In the genomic region with DNA sequence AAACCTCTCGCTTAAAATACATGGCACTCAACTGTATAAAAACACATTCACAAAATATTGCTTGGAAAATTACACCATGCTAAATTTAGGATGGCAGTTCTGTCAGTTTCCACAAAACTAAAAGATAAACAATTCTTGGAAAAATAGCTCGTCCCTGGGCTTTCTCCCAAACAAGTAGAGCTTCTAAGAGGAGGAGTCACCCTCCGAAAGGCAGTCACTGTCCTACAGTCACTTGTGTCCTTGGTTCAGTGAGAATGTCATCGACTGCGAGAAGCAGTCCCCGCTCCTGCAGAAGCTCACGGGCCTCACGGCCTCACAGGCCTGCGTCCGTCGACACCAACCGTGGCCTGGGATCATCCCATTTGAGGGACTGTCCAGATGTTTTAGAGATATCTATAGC, we compare ENCODE assay signal across 16 mouse cellular contexts. TPM values are rescaled to one million over a fixed set of nuclear protein-coding genes. Genes with fewer than 3 reads are reported as not detected.
DNase-seq lines count a peak whose midpoint lies in the region; ATAC-seq and TF ChIP-seq lines count a peak whose summit lies in the region.
"Had no signal": no experiment of that assay in that cellular context is flagged by ENCODE, and none has a peak within 500 bp of the region (broad histone marks: within the 10 kb centered on the region; RNA-seq: fewer than 3 reads in every experiment).

No protein-coding gene starts in this region.

- 42% methylated on average over 12 of the region's 12 CpGs for WGBS in heart, embryonic 10.5 days
- WGBS in lung, embryonic 15.5 days: 43% methylated on average over 12 of the region's 12 CpGs
- WGBS in lung, adult 2 months: 77% methylated on average over 12 of the region's 12 CpGs
- WGBS in heart, embryonic 15.5 days: 33% methylated on average over 12 of the region's 12 CpGs
- 70% methylated on average over 12 of the region's 12 CpGs for WGBS in stomach, embryonic 16.5 days

- peaks cover 60% of the 10 kb centered on the region for H3K4me1 ChIP-seq in heart, embryonic 10.5 days
- peaks cover 45% of the 10 kb centered on the region for H3K4me1 ChIP-seq in lung, embryonic 15.5 days
- peaks cover 2% of the 10 kb centered on the region; the same call in 1 of the 2 replicates for H3K4me1 ChIP-seq in lung, adult 2 months (ENCODE audit: control insufficient read depth, insufficient read depth, low read length)
- peaks cover 67% of the 10 kb centered on the region for H3K4me1 ChIP-seq in heart, embryonic 15.5 days (replicated peaks)
- H3K4me1 ChIP-seq in stomach, embryonic 16.5 days (ENCODE audit: control insufficient read depth, insufficient read depth, low read length): peaks cover 49% of the 10 kb centered on the region
- H3K4me1 ChIP-seq: neural tube, embryonic 13.5 days had no signal

- H3K36me3 ChIP-seq in heart, embryonic 10.5 days: no peaks in the 10 kb centered on the region
- no peaks in the 10 kb centered on the region for H3K36me3 ChIP-seq in lung, embryonic 15.5 days
- no peaks in the 10 kb centered on the region for H3K36me3 ChIP-seq in heart, embryonic 15.5 days
- no peaks in the 10 kb centered on the region for H3K36me3 ChIP-seq in stomach, embryonic 16.5 days (ENCODE audit: control insufficient read depth, insufficient read depth, low read length)
- H3K36me3 ChIP-seq: kidney, embryonic 15.5 days; limb, embryonic 13.5 days; neural tube, embryonic 13.5 days had no signal

- H3K9me3 ChIP-seq in heart, embryonic 10.5 days: no peaks in the 10 kb centered on the region
- H3K9me3 ChIP-seq in lung, embryonic 15.5 days: no peaks in the 10 kb centered on the region
- H3K9me3 ChIP-seq in heart, embryonic 15.5 days (replicated peaks): no peaks in the 10 kb centered on the region
- no peaks in the 10 kb centered on the region for H3K9me3 ChIP-seq in stomach, embryonic 16.5 days (replicated peaks; ENCODE audit: control insufficient read depth, low read length)
- H3K9me3 ChIP-seq: kidney, embryonic 15.5 days; limb, embryonic 13.5 days; neural tube, embryonic 13.5 days had no signal

- H3K27ac ChIP-seq in heart, embryonic 10.5 days: peak overlapping the region; percentile 79
- peak overlapping the region; percentile 39; the same call in 1 of the 2 replicates for H3K27ac ChIP-seq in lung, embryonic 15.5 days
- peak overlapping the region; percentile 77 for H3K27ac ChIP-seq in heart, embryonic 15.5 days
- H3K27ac ChIP-seq in stomach, embryonic 16.5 days (ENCODE audit: low read length): peak overlapping the region; percentile 61
- H3K27ac ChIP-seq: layer of hippocampus, adult 2 months; limb, embryonic 13.5 days; neural tube, embryonic 13.5 days had no signal

- H3K9ac ChIP-seq in lung, embryonic 15.5 days: no peak overlapping the region
- no peak overlapping the region for H3K9ac ChIP-seq in heart, embryonic 15.5 days
- no peak overlapping the region for H3K9ac ChIP-seq in stomach, embryonic 16.5 days (ENCODE audit: low read length)
- H3K9ac ChIP-seq: kidney, embryonic 15.5 days; limb, embryonic 13.5 days; neural tube, embryonic 13.5 days had no signal

- peak; percentile 35 for ATAC-seq in lung, embryonic 15.5 days (ENCODE audit: borderline replicate concordance, extremely low read depth, low FRiP score, low TSS enrichment)
- ATAC-seq in heart, embryonic 15.5 days (replicated peaks; ENCODE audit: insufficient number of reproducible peaks, insufficient read depth, low FRiP score, low read depth): no peak
- no peak for ATAC-seq in stomach, embryonic 16.5 days (ENCODE audit: insufficient read depth, low FRiP score)
- ATAC-seq: CD4-positive, CD25-positive, alpha-beta regulatory T cell, adult 4 months; hindbrain, embryonic 16.5 days had no signal

- H3K4me2 ChIP-seq in lung, embryonic 15.5 days: no peak overlapping the region
- no peak overlapping the region for H3K4me2 ChIP-seq in heart, embryonic 15.5 days
- no peak overlapping the region for H3K4me2 ChIP-seq in stomach, embryonic 16.5 days (ENCODE audit: low read depth, low read length)
- H3K4me2 ChIP-seq: kidney, embryonic 15.5 days; limb, embryonic 13.5 days; neural tube, embryonic 13.5 days had no signal

- DNase-seq in heart, embryonic 10.5 days (ENCODE audit: low spot score): no peak
- DNase-seq in heart, postnatal 4 days: no peak
- no peak for DNase-seq in lung, adult 2 months
- DNase-seq in kidney, postnatal 25 days: no peak
- DNase-seq: cerebellum, postnatal 10 days; spleen, adult 18-20 months; thymus, adult 18-20 months had no signal

- no peak overlapping the region for H3K4me3 ChIP-seq in heart, embryonic 10.5 days
- no peak overlapping the region for H3K4me3 ChIP-seq in lung, embryonic 15.5 days
- no peak overlapping the region for H3K4me3 ChIP-seq in lung, adult 2 months (replicated peaks; ENCODE audit: extremely low read depth, low read depth, low read length)
- H3K4me3 ChIP-seq in heart, embryonic 15.5 days: no peak overlapping the region
- no peak overlapping the region for H3K4me3 ChIP-seq in stomach, embryonic 16.5 days (replicated peaks; ENCODE audit: low read length)
- H3K4me3 ChIP-seq: kidney, embryonic 15.5 days; layer of hippocampus, adult 2 months; limb, embryonic 13.5 days; neural tube, embryonic 13.5 days had no signal

- no peaks in the 10 kb centered on the region for H3K27me3 ChIP-seq in heart, embryonic 10.5 days (ENCODE audit: insufficient read depth, poor library complexity, severe bottlenecking)
- H3K27me3 ChIP-seq in lung, embryonic 15.5 days: no peaks in the 10 kb centered on the region
- H3K27me3 ChIP-seq in heart, embryonic 15.5 days: no peaks in the 10 kb centered on the region
- no peaks in the 10 kb centered on the region for H3K27me3 ChIP-seq in stomach, embryonic 16.5 days (ENCODE audit: control insufficient read depth, insufficient read depth, low read length)
- H3K27me3 ChIP-seq: kidney, embryonic 15.5 days; limb, embryonic 13.5 days; neural tube, embryonic 13.5 days had no signal

- TF ChIP-seq POLR2A in lung, adult 2 months (IDR thresholded peaks at IDR 0.05; ENCODE audit: borderline replicate concordance, extremely low read depth, low read depth, low read length): no peak

- TF ChIP-seq CTCF in lung, adult 2 months (IDR thresholded peaks at IDR 0.05; ENCODE audit: insufficient read depth, low read length): no peak

RNA-seq across cellular contexts. Expression of a gene that starts 40.1 kb away (rescaled TPM):
- 22.8 and 25.7 TPM in 2 replicates for polyA plus RNA-seq in heart, embryonic 10.5 days (2016; fragmentation: Nextera tagmentation; extraction: Ambion mirVana)
- total RNA-seq in heart, postnatal 4 days (2021): 10 to 100 TPM; 50.3 to 51.3 TPM
- 23.0 and 23.8 TPM in 2 replicates for polyA plus RNA-seq in lung, embryonic 15.5 days (2015; fragmentation: Nextera tagmentation; extraction: Ambion mirVana)
- polyA plus RNA-seq in lung, adult 2 months (2012; rRNA removed): 9.8 and 11.2 TPM in 2 replicates
- polyA plus RNA-seq in heart, embryonic 15.5 days (2015; fragmentation: Nextera tagmentation; extraction: Ambion mirVana): 26.6 and 29.3 TPM in 2 replicates
- 32.8 and 33.4 TPM in 2 replicates for polyA plus RNA-seq in stomach, embryonic 16.5 days (2015; fragmentation: Nextera tagmentation; extraction: Ambion mirVana)
